Mouse (Mus musculus) heart, postnatal 10 days (tissue): ENCODE measurements around the gene Aif1. TPM values are rescaled to one million over a fixed set of nuclear protein-coding genes. Genes with fewer than 3 reads are reported as not detected.
A peak's percentile ranks its signal among the peaks of the same experiment; 100 is the strongest.

Experiments used
- DNase-seq, 2 experiments: peaks; one replicate each; pipeline ENCODE4 v3.0.0; 2021
- intact Hi-C: fragments of 180-260 bp; cut with DNase I; formaldehyde crosslinking; loops from one replicate; pipeline ENCODE4 v1.15.1; 2025
- total RNA-seq, 2 experiments: library from RNA; stranded (reverse); gene quantifications; 2 replicates each; pipeline ENCODE4 v1.2.3; 2021

Gene Aif1
- total RNA-seq, 2 experiments from 2014 or later: 2.9 to 4.6 TPM

DNA sequence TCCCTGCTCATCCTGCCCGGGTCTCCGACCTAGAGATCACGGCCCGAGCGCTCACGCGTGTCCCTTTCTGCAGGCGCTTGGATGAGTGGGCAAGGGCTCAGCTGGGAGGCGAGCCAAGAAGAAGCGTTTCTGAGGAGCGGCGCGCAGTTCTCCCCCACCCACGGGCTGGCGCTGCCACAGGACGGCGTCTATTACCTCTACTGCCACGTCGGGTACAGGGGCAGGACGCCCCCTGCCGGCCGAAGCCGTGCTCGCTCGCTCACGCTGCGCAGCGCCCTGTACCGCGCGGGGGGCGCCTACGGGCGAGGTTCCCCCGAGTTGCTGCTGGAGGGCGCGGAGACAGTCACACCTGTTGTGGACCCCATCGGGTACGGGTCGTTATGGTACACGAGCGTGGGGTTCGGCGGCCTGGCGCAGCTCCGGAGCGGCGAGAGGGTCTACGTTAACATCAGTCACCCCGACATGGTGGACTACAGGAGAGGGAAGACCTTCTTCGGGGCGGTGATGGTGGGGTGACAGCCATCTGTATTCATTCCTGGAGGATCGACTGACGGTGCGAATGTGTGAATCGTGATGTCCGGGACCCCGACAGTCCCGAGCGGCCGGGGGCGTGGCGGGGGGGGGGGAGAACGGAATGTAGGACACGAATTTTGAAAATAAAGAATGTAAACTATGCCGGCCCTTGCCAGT, 19.9 kb upstream of the Aif1 start:
- intact Hi-C loops: loop anchor here (2.0 kb wide), 2 partner anchors 17 to 31 kb away; no protein-coding TSS in a partner anchor
- peak; percentile 85 for DNase-seq

DNA sequence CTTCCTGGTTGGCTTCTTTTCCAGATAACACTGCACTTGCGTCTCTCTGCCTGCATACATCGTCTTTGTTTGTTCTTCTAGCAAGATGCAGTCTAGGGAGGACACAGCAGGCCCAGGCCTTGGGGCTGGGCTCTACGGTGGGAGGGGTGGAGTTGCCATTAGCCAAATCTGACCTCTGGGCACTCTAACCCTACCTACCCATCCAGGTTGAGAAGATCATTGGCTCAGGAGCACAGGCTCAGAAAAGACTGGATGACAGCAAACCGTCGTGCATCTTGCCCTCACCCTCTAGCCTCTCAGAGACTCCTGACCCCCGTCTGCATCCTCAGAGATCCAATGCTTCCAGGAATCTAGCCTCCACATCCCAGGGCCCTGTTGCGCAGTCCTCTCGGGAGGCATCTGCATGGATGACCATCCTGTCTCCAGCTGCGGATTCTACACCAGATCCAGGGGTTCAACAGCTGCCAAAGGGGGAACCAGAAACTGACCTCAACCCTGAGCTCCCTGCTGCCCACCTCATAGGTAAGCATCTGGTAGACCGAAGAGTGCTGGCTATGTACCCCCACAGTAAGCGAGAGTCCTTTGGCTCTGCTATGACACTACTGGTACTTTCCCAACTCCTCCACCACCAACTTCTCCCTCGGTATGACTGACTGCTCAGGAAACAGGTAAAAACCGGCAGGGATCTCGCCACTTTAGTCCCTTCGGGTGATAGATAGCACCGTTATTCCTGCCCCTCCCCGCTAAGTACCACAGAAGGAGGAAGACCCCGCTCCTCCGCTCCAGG, 19.2 kb upstream of the Aif1 start:
- intact Hi-C loops: loop anchor here (2.0 kb wide), 2 partner anchors 16 to 32 kb away; no protein-coding TSS in a partner anchor
- DNase-seq: no peak

DNA sequence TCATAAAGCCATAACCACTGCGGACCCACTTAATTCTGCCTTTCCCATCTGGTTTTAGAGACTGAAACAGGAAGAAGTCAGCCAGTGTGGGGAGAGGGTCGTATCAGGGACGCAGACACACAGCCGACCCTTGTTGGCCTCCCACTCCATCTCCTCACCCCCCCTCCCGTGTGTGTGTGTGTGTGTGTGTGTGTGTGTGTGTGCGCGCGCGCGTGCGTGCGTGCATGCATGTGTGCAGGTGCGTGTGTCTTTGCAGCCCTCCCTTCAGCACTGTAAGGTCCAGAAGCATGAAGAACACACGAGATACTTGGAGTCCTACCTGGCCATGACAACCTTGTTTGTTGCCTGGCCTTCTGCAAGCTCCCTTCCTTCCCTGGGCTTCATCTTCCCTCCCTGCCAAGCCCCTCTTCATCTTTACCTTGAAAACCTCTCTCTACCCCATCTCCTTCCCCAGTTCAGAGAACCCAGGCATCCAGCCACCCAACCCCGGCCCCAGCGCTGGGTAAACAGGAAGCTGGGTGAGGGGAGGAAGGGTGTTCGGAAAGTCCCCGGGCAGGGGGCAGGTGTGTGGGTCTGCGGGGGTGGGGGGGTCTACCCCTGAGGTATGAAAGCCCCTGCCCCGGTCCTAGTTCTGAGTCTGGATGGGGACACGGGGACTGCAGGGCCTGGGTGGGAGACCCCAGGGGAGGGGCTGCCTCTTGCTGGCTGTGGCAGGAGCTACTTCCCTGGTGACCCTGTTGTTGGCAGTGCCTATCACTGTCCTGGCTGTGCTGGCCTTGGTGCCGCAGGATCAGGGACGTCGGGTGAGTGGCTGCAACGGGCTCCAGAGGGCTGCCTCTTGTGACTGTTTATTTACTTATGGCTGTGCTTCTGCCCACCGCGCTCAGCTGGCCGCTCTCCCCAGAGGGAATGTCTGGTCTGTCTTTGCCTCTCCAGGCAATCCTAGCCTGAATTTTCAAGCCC, 18.3 kb upstream of the Aif1 start, which contains the start of gene Ltb:
Gene Ltb, plus strand, starts transcription at position 559 of the 963 bp plus-strand sequence.
- intact Hi-C loops: loop anchor here (2.0 kb wide), 2 partner anchors 15 to 33 kb away; no protein-coding TSS in a partner anchor
- no peak for DNase-seq

DNA sequence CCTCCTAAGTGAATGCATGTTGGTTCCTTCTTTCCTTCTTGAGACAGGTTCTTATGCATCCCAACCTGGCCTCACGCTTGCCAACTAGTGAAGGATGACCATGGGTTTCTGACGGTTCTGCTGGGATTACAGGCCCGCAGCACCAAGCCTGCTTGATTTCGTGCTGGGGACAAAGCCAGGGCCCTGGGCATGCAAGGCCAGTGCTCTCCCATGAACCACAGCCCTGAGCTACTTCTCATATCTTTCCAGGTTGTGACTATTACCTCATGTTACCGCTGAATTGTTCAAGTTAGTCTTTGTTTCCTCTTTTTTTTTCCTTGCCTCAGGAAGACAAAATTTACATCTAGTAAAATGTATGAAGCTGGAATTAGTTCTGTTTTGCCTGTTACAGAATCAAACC, 17.1 kb upstream of the Aif1 start:
- intact Hi-C loops: no loop called here
- DNase-seq: no peak

DNA sequence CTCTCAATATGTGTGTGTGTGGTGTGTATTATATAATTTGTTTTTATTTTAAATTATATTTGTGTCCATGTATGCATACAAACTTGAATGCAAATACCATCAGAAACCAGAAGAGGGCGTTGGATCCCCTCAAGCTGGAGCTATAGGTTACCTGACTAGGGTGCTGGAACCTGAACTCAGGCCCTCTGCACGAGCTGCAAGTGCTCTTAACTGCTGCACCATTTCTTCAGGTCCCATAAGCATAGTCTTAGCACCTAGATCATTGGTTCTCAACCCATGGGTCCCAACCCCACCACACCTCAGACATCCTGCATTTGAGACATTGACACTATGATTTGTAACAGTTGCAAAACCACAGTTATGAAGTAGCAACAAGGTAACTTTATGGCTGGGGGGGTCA, 15.9 kb upstream of the Aif1 start:
- DNase-seq: no peak
- intact Hi-C loops: no loop called here

DNA sequence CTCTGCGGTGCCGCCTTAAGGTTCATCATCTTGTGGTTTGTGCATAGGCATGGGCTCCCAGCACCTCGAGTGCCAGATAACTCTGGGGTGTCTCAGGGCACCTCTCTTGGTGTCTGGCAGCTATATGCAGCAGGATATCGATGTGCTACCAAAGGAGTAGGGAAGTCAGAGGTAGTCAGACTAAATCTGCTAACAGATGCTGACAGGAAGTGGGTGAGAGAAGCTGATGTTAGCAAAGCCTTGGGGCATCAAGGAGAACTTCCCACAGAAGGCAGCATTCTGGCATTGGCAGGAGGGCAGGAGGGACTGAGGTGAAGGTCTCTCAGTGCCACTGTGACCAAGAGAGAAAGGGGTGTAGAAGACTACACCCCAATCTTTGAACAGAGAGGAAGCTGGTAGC, 14.2 kb upstream of the Aif1 start:
- intact Hi-C loops: no loop called here

DNA sequence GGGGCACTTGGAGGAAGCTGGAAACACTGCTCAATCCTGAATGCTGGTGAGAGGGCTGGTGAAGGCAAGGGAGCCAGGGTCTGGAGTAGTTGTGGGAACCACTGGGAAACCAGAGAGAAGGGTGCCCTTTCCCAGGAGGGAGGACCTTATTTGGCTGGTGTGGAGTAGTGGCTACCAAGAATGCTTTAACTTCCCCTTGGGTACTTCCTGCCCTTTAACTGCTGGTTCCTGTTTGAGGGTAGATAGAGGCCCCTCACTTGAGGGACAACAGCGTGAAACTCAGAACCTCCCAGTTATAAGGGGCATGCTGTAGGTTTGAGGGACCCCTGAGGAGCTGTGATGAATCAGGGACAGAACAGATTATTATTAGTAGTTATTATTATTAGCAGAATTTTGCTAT, 13.3 kb upstream of the Aif1 start:
- no peak for DNase-seq
- intact Hi-C loops: no loop called here

More for the DNA sequence above, 14.2 kb upstream of the Aif1 start:
- no peak for DNase-seq

DNA sequence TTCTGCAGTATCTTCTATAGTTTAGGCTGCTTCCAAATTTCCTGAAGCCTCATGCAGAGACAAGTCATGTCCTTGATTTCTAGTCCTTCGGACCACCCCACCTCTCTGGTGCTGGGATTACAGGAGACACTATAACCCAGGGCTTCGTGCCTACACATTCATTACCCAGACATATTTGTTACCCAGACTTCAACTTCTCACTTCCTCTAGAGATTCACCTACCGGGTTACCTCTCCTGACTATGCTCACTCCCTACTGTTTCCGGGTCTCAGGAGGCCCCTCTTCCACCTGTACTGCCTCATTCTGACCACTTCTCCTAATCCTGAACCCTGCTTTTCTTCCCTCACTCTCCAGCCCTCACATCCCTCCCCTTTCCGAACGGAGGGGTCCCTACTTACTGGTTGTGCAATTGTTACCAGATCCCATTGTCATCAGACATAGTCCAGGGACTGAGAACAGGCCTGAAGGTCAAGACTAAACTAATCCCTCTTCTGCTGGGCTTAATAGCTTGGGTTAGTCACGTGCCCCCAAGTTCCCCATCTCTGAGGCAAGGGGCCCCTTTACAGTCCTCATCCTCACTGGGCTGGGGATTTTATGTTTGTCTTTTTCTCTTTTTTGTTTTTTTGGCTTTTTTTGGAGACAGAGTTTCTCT, 12.2 kb upstream of the Aif1 start, which contains the start of gene Lst1:
Gene Lst1, minus strand, starts transcription at position 481 of the 652 bp plus-strand sequence.
- intact Hi-C loops: no loop called here

DNA sequence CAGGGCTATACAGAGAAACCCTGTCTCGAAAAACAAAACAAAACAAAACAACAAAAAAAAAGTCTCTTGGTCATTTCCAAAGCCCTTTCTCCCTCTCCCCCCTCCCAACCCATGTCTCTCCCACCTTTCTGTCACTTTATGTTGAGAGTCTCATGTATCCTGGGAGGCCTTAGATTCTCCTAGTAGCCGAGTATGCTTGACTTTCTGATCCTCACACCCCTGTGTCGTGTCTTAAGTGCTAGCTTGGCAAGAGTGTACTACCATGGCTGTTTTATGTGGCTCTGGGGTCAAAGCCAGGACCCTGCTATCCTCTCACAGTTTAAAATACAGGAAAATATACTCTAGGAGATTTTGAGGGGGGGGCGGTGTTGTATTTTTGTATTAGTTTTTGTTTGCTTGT, 11.5 kb upstream of the Aif1 start:
- intact Hi-C loops: no loop called here
- DNase-seq: no peak

More for the DNA sequence above, 12.2 kb upstream of the Aif1 start, which contains the start of gene Lst1:
- DNase-seq: no peak

DNA sequence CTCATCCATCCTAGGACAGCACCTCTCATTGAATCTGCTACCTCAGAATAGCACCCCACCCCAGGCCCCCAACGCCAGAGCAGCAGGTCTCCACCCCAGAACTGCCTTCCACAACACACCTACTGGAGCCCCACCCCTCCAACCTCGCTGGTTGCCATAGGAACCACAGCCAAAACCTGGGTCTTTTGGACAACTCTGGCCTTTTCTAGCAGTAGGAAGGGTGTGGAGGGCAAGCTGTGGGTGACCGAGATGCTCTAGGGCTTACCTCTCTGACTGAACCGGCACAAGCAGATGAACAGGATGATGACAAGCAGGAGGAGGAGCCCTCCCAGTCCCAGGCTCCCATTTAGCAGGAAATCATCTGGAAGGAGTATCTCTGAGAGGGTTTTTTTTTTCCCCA, 10.8 kb upstream of the Aif1 start:
- intact Hi-C loops: no loop called here
- DNase-seq: peak in 1 of 2 experiments; percentile 50

DNA sequence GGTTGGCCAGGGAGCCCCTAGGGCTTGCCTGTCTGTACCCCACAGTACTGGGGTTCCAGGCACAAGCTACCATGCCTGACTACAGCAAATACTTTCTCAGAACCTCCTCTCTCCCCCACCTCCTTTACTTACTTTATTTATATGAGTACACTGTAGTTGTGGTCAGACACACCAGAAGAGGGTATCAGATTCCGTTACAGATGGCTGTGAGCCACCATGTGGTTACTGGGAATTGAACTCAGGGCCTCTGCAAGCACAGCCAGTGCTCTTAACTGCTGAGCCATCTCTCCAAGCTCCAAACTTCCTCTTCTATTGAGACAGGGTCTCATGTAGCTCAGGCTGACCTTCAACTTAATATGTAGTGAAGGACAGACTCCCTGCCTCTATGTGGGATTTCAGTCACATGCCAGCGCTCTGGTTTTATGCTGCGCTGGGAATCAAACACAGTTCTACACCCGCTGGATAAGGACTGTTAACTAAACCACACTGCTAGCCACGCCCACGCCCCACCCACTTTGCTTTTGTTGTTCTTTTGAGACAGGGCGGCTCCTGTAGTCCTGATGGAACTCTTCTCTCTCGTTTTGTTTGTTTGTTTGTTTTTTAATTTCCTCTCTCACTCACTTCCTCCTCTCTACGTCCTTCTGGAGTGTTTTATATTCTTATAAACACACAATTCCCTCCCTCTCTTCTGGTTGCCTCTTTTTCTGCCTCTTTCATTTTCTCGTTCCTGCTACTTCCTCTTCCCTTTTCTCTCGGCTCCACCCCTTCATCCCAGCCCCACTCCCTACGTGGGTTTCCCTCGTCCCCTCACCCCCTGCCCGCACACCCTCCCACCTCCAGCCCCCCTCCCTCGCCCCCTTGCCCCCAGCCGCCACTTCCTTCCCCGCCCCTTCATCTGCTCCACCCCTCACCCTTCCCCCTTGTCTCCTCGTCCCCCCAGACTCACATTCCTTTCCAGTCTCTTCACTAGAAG, 10.1 kb upstream of the Aif1 start:
- intact Hi-C loops: no loop called here
- peak; percentile 72 to 83 for DNase-seq

DNA sequence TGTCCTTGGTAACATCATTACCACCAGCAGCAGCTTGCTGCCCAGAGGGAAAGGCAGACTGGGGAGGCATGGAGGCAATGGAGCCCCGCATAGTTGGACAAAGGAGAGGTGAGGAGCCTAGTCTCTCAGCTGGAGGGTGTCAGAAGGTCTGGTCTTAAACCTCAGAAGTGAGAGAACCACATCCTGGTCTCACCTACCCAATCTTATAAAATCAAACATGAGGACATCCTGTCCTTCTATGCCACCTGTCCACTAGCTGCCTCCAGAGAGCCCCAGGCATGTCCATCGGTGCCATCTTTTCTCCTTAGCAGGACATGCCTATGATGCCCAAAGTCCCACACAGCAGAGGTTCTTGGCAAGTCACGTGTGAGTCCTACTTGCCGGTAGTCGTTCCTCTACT, 4.2 kb upstream of the Aif1 start:
- DNase-seq: no peak
- intact Hi-C loops: no loop called here

DNA sequence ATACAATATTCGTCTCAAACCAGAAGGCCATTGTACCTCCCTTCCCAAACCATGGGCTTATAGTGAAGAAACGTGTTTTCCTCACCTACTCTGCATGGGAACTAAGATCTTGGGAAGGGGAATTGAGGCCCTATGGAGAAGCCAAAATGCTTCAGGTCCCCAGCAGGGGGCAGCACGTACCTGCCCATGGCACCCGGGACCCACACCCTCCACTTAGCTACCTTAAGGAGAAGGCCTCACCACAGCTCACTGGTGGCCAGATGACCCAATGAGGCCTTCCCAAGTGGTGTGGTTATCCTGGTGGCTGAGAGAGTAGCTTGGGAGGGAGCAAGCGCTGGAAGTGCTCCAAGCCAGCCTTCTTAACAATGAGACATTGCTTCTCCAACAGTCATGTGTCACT, 2.7 kb upstream of the Aif1 start:
- intact Hi-C loops: loop anchor here (1.0 to 2.0 kb wide), 3 partner anchors 16 to 58 kb away; partner anchors contain the start of gene Ltb
- DNase-seq: peak; percentile 77 to 83

DNA sequence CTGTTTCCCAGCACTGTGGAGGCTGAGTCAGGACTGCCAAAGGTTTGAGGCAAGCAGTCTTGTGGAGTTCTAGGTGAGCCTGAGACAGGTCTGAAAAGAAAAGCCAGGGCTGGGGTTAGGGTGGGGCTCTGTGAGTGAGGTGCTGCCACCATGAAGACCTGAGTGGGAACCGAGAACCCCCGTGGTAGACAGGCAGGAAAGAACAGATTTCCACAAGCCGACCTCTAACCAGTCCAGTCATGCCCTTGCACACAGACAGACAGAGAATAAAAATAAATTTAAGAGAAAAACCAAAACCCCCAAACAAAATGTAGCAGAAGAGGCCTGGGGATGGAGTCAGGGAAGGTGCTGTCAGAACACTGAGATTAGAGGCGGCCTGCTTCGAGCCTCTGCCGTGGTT, 486 bp downstream of the Aif1 start:
- intact Hi-C loops: no loop called here
- DNase-seq: no peak

DNA sequence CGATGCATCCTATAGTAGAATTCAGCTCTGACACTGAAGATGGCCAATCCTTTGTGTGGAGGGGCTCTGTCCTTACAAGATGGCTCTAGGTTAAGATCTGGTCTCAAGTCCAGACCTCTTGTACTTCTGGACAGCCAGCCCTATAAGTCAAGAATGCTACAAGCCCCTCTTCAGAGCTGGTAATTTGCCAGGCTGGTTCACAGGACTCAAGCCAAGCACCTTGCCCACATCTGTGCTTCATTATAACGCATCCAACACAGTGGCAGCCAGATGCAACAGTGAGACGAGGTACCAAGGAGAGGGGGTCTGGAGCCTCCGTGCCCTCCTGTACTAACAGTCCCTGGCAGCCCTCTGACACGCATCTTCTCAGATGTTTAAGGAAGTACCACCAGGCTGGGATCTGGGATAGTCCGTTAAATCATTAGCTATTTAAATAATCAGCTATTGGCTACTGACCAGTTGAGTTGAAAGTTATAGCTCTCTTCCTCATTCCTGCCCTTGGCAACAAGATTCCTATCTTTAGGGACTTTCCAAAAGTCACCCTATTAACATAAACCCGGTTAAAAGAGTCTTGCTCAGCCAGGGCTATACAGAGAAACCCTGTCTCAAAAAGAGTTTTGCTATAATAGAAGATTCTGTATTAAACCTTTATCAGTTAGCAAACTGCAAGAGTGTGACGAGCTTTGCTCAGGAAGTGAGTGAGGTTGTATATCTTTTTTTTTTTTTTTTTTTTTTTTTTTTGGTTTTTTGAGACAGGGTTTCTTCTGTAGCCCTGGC, 1.5 kb downstream of the Aif1 start:
- intact Hi-C loops: no loop called here
- DNase-seq: no peak

DNA sequence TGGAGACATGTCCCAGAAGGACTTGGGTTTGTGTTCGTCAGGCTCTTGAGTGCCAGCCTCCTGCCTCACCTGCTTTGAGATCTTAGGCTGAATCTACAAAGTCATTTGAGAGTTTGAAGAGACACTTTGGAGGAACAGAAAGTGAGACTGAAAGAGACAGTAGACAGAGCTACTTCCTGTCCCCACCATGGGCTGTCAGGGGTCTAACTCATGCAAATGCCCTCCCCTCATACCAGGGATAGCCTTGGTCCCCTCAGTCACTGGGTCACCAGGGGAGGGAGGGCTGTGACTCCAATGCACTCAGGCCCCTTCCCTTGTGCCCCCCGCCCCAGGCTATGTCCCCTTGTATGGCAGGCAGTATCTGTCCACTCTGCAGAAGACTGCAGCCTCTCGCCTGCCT, 2.5 kb downstream of the Aif1 start:
- intact Hi-C loops: no loop called here
- no peak for DNase-seq

DNA sequence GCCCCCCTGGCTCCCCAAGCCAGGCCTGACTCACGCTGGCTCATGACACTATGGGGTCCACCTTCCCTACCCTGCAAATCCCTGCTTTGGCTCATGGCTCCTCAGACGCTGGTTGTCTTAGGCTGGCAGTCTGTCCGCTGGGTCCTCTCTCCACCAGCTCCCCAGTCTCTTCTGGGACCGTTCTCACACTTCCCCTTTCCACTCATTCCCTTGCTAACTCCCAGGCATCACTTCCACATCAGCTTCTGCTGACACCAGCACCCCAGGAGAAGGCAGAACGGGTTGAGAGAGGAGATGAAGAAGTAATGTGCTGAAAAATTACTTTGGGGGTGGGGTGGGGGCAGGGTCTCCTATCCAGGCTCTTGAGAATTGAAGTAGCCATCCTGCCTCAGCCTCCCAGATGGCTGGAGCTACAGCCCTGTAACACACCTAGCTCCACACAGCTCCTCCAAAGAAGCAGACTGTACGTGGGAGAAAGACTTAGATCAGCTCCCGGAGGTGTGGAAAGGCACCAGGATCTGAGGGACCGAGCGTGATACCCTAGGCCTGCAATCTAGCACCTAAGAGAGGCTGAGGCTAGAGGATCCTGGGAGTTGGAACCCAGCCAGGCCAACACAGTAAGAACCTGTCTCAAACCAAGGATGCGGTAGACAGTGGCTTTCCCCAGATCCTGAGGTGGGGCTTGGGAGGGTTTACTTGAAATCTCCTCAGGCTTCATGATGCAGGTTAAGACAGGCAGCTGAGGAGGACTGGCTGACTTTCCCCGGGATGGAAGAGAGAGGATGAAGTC, 3.2 kb downstream of the Aif1 start:
- no peak for DNase-seq

More for the DNA sequence above, 3.2 kb downstream of the Aif1 start:
- intact Hi-C loops: no loop called here
